Mouse (Mus musculus): ENCODE results near the gene Gspt1.

Gene Gspt1

GRCm38 (mm10) chr16:11203600-11204390 lies 50.3 kb downstream of the Gspt1 start:
- intact Hi-C loops (cut with DNase I), result loop anchor here (10.0 kb wide), 1 partner anchor 91 kb away; no protein-coding TSS in a partner anchor

GRCm38 (mm10) chr16:11202571-11203554 lies 51.3 kb downstream of the Gspt1 start, which contains the start of gene Rsl1d1:
Rsl1d1 (minus strand) TSS chr16:11203331.
- intact Hi-C loops (cut with DNase I), result loop anchor here (10.0 kb wide), 1 partner anchor 92 kb away; no protein-coding TSS in a partner anchor

GRCm38 (mm10) chr16:11201740-11202394 lies 52.3 kb downstream of the Gspt1 start:
- intact Hi-C loops (cut with DNase I), result loop anchor here (10.0 kb wide), 1 partner anchor 93 kb away; no protein-coding TSS in a partner anchor

- intact Hi-C loops (cut with DNase I), result loop anchor here (10.0 kb wide), 1 partner anchor 95 kb away; no protein-coding TSS in a partner anchor
Measured at GRCm38 (mm10) chr16:11200247-11200646, 53.9 kb downstream of the Gspt1 start.

GRCm38 (mm10) chr16:11198467-11198866 lies 55.7 kb downstream of the Gspt1 start:
- intact Hi-C loops (cut with DNase I), result no loop called here

GRCm38 (mm10) chr16:11197052-11197451 lies 57.1 kb downstream of the Gspt1 start:
- intact Hi-C loops (cut with DNase I), result no loop called here

DNA sequence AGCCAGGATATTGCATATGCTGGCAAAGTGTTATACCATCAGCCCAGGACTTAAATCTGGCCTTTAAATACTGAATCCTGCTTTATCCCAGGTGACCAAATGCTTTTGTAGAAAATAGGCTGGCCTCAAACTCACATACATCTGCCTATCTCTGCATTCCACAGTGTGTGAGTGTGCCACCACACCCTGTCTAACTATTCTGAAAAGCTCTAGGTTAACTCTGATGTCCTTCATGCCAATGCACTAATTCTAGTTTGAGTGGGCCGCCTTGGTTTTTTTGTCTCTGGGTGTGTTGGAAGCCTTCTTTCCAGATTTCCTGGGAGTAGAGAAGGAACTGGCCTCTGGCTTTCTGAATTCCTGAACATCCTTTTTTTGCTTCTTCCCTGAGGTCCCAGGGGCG lies 60.9 kb downstream of the Gspt1 start:
- intact Hi-C loops (cut with DNase I), result no loop called here

GRCm38 (mm10) chr16:11190150-11190549 lies 64.0 kb downstream of the Gspt1 start:
- intact Hi-C loops (cut with DNase I), result no loop called here

DNA sequence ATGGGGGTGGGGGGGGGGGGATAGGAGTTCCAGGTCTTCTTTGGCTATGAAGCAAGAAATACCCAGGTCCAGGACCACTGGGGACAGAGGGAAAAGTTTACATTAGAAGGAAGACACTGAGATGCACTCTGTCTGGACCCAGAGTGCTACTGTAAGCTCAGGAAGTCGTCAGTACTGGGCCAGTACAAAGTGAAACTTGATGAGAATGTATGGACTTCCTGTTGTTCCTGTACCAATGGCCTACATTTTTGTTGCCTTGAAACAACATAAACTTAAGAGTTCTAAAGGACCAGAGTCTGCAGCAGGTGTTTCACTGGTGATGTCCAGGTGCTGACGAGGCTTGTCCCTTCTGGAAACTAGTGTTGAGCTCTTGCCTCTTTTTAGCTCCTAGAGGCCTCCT lies 76.7 kb downstream of the Gspt1 start:
- intact Hi-C loops (cut with DNase I), result loop anchor here (5.0 to 10.0 kb wide), 3 partner anchors 45 to 237 kb away; partner anchors contain the start of gene Txndc11

DNA sequence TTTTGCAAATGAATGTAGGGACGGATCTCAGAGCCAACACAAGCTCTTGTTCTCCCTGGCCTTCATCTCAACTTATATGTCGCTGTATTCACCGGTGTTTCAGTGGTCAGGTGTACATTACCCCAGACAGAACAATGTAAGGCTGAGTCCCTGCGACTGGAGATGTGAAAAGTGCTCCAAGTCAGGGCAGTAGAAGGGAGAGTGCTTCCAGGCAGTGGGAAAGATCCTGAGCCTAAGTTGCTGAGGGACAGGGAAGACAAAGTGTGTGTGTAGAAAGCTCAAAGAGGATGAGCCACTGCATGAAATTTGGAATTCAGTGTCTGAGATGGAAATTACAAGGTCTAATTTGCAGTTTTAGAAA lies 77.3 kb downstream of the Gspt1 start:
- intact Hi-C loops (cut with DNase I), result loop anchor here (5.0 to 10.0 kb wide), 3 partner anchors 45 to 238 kb away; partner anchors contain the start of gene Txndc11

GRCm38 (mm10) chr16:11176208-11176883 lies 77.8 kb downstream of the Gspt1 start, which contains the start of gene Zc3h7a:
Zc3h7a (minus strand) TSS chr16:11176393.
- intact Hi-C loops (cut with DNase I), result loop anchor here (5.0 to 10.0 kb wide), 3 partner anchors 44 to 238 kb away; partner anchors contain the start of gene Txndc11

DNA sequence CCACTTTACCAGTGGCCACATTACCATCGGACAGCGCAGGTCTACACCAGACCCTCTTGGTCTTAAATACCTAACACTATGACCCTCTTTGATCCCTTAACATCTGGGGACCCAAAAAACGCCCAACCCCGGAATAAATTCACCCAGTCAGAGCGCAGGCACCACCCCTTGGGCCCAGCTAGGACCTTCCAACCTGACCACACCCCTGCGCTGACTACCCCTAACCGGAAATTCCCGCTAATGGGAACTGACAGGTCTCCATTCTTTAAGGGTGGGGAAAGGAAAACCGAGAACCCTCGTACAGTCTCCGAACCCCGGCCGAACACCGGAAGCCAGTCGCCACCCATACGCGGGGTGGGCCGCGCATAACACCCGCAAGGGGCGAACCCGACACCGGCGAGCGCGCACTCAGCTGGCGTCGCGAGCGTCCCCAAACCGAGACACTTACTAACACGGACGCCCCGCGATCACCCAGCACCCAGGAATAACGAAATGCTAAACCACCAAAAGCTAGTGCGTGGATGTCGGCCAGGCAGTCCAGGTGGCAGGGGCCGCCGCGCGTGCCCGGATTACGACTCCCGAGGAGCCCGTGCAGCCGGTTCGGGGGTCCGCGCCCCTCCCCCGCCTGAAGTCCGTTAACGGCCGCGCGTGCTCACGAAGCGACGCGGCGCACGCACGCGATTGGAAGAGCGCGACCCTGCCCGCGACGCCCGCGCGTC lies 78.5 kb downstream of the Gspt1 start:
- intact Hi-C loops (cut with DNase I), result loop anchor here (5.0 to 10.0 kb wide), 3 partner anchors 43 to 239 kb away; partner anchors contain the start of gene Txndc11

DNA sequence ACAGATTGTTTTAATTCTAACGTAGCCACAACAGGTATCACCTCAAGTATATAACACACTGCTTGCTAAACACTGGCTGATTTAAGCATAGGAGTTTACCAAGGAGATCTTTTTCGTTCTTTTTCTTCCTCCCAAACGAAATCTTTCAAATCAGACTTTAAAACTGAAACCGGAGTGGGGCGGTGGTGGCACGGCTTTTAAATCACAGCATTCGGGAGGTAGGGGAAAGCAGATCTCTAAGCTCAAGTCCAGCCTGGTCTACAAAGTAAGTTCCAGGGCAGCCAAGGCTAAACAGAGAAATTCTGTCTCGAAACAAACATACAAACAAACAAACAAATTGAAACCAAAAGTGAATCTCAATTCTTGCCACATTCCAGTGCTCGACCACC lies 79.0 kb downstream of the Gspt1 start:
- intact Hi-C loops (cut with DNase I), result loop anchor here (5.0 to 10.0 kb wide), 3 partner anchors 43 to 240 kb away; partner anchors contain the start of gene Txndc11

DNA sequence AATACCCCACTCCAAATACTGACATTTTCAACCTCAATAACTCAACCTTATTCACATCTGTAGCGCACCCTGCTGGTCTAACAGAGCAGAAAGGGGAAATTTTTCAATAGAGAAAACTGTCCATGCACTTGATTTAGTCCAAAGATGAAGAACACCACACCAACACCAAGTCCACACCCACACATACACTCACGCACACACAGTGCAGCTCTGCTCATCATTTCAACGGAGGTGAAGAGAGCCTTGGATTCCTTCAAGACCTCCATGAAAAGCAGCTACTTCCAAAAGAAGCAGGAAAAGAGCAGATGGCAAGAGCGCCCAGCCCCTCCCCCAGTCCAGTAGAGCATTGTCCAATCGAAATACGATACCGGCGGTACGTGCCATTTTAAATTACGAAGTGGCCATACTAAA lies 79.4 kb downstream of the Gspt1 start:
- intact Hi-C loops (cut with DNase I), result loop anchor here (5.0 to 10.0 kb wide), 3 partner anchors 42 to 240 kb away; partner anchors contain the start of gene Txndc11

DNA sequence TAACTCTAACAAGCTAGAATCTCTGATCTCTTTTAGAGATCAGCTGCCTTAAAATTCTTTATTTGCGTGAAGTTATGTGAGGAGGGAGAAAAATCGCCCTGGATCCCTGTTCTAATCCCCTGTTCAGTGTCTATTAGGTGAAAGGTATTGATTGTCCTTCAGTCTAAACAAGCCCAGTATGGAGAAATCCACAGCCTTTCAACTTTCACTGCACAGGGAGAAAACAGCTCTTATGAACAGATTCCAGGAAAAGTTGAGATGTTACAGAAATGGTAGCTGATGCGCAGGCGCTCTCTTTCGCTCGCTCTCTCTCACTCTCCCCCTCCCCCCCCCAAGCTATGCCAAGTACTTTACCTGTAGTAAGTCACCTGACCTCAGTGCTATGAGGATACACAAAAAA lies 82.4 kb downstream of the Gspt1 start:
- intact Hi-C loops (cut with DNase I), result loop anchor here (10.0 kb wide), 1 partner anchor 243 kb away; no protein-coding TSS in a partner anchor
